Mouse (Mus musculus): ENCODE data around the gene Cyp4f16.
A peak's percentile ranks its signal among the peaks of the same experiment; 100 is the strongest.
"Not testable (repeated sequence)": the region's sequence is repeated elsewhere in the genome, so short reads cannot be mapped to it uniquely, and the experiment has no call there.

The Cyp4f16 gene

GRCm38 (mm10) chr17:32550900-32551770 lies 14.8 kb downstream of the Cyp4f16 start:
- peak; percentile 43 to 75 for DNase-seq (ENCODE audit: low spot score in 2 of 2)

GRCm38 (mm10) chr17:32553016-32553415 lies 16.7 kb downstream of the Cyp4f16 start:
- not testable (repeated sequence) for DNase-seq (ENCODE audit: low spot score in 2 of 2)

GRCm38 (mm10) chr17:32554368-32554767 lies 18.0 kb downstream of the Cyp4f16 start:
- DNase-seq (ENCODE audit: low spot score in 2 of 2), result not testable (repeated sequence)

GRCm38 (mm10) chr17:32563301-32563700 lies 26.9 kb downstream of the Cyp4f16 start:
- DNase-seq (ENCODE audit: low spot score in 2 of 2), result not testable (repeated sequence)

GRCm38 (mm10) chr17:32573286-32573685 lies 36.9 kb downstream of the Cyp4f16 start:
- not testable (repeated sequence) for DNase-seq (ENCODE audit: low spot score in 2 of 2)

- DNase-seq (ENCODE audit: low spot score in 2 of 2), result no peak
Observed at GRCm38 (mm10) chr17:32577496-32578186, 41.3 kb downstream of the Cyp4f16 start.

GRCm38 (mm10) chr17:32596494-32596893 lies 60.1 kb downstream of the Cyp4f16 start:
- no peak for DNase-seq (ENCODE audit: low spot score in 2 of 2)
